Mouse (Mus musculus) hindbrain, embryonic 10.5 days (tissue): Measurements from ENCODE around the gene Armh4. TPM values are rescaled to one million over a fixed set of nuclear protein-coding genes. Genes with fewer than 3 reads are reported as not detected.
"Not testable (repeated sequence)": the region's sequence is repeated elsewhere in the genome, so short reads cannot be mapped to it uniquely, and the experiment has no call there.

Source experiments
- DNase-seq: peaks from one replicate; pipeline ENCODE4 v3.0.0-alpha.2; 2017; ENCODE audit warnings: low spot score
- H3K27ac ChIP-seq: fragments of 300-500 bp; sonication (generic); 2 replicates; pipeline ENCODE4 v1.5.1; 2016; ENCODE audit warnings: mild to moderate bottlenecking, moderate library complexity
- H3K27me3 ChIP-seq: fragments of 300-500 bp; sonication (generic); 2 replicates; pipeline ENCODE4 v1.6.1; 2016; ENCODE audit warnings: mild to moderate bottlenecking; ENCODE audit not compliant: poor library complexity, insufficient read depth, severe bottlenecking
- H3K36me3 ChIP-seq: fragments of 300-500 bp; sonication (generic); 2 replicates; pipeline ENCODE4 v1.6.1; 2016; ENCODE audit warnings: mild to moderate bottlenecking, moderate library complexity
- H3K4me1 ChIP-seq: fragments of 300-500 bp; sonication (generic); replicated peaks from 2 replicates; pipeline ENCODE4 v1.6.1; 2016; ENCODE audit warnings: mild to moderate bottlenecking
- H3K4me3 ChIP-seq: fragments of 300-500 bp; sonication (generic); 2 replicates; pipeline ENCODE4 v1.5.1; 2016; ENCODE audit warnings: mild to moderate bottlenecking, moderate library complexity
- H3K9me3 ChIP-seq: fragments of 300-500 bp; sonication (generic); 2 replicates; pipeline ENCODE4 v1.6.1; 2016; ENCODE audit warnings: mild to moderate bottlenecking, moderate library complexity
- WGBS: fragments of 180-500 bp; shearing (Covaris S2); methylation state at CpG from one replicate; pipeline ENCODE4 v1.1.7; 2016; 5-methylcytosine and 5-hydroxymethylcytosine counted together
- polyA plus RNA-seq: library from polyadenylated mRNA; unstranded; fragments of >200 nt; fragmentation: Nextera tagmentation; extraction: Ambion mirVana; gene quantifications from 2 replicates; pipeline ENCODE4 v1.2.1, GENCODE M21; 2016

Gene Armh4
- polyA plus RNA-seq, 1 experiment from 2014 or later: 37.7 TPM

GRCm38 (mm10) chr14:49777539-49777938, 5.6 kb downstream of the Armh4 start:
- not testable (repeated sequence) for DNase-seq, H3K4me1 ChIP-seq, H3K4me3 ChIP-seq, H3K27me3 ChIP-seq, H3K9me3 ChIP-seq, H3K27ac ChIP-seq, H3K36me3 ChIP-seq
- 86% methylated on average over 4 of the region's 4 CpGs for WGBS

GRCm38 (mm10) chr14:49771746-49772145, 11.4 kb downstream of the Armh4 start:
- Histone ChIP-seq H3K4me1 (no peaks in the 10 kb centered on the region), H3K36me3 (peaks cover 16% of the 10 kb centered on the region; the same call in 1 of the 2 replicates), H3K4me3 (no peak overlapping the region), H3K9me3 (no peaks in the 10 kb centered on the region), H3K27ac (no peak overlapping the region), H3K27me3 (no peaks in the 10 kb centered on the region)
- WGBS: 86% methylated on average over 1 of the region's 1 CpGs
- DNase-seq: no peak

- H3K9me3 ChIP-seq: no peaks in the 10 kb centered on the region
- H3K4me1 ChIP-seq: no peaks in the 10 kb centered on the region
- DNase-seq: no peak
- no peaks in the 10 kb centered on the region for H3K27me3 ChIP-seq
- H3K27ac ChIP-seq: no peak overlapping the region
- WGBS: 94% methylated on average over 4 of the region's 4 CpGs
- no peak overlapping the region for H3K4me3 ChIP-seq
- peaks cover 11% of the 10 kb centered on the region; the same call in 1 of the 2 replicates for H3K36me3 ChIP-seq
Observed at GRCm38 (mm10) chr14:49766601-49767000, 16.6 kb downstream of the Armh4 start.

GRCm38 (mm10) chr14:49755845-49756244, 27.3 kb downstream of the Armh4 start:
- H3K27ac ChIP-seq: no peak overlapping the region
- peaks cover 5% of the 10 kb centered on the region; the same call in 1 of the 2 replicates for H3K36me3 ChIP-seq
- no peaks in the 10 kb centered on the region for H3K9me3 ChIP-seq
- H3K27me3 ChIP-seq: no peaks in the 10 kb centered on the region
- H3K4me1 ChIP-seq: no peaks in the 10 kb centered on the region
- WGBS: 91% methylated on average over 1 of the region's 1 CpGs
- no peak for DNase-seq
- no peak overlapping the region for H3K4me3 ChIP-seq

GRCm38 (mm10) chr14:49752614-49753013, 30.6 kb downstream of the Armh4 start:
- H3K9me3 ChIP-seq: no peaks in the 10 kb centered on the region
- H3K4me1 ChIP-seq: no peaks in the 10 kb centered on the region
- no peak overlapping the region for H3K27ac ChIP-seq
- DNase-seq: no peak
- H3K27me3 ChIP-seq: no peaks in the 10 kb centered on the region
- peaks cover 9% of the 10 kb centered on the region; the same call in 1 of the 2 replicates for H3K36me3 ChIP-seq
- H3K4me3 ChIP-seq: no peak overlapping the region

- WGBS: 92% methylated on average over 1 of the region's 1 CpGs
Observed at GRCm38 (mm10) chr14:49745874-49746273, 37.3 kb downstream of the Armh4 start.

GRCm38 (mm10) chr14:49743946-49744526, 39.1 kb downstream of the Armh4 start:
- WGBS: 84% methylated on average over 6 of the region's 6 CpGs
- DNase-seq: no peak
- H3K27ac ChIP-seq: no peak overlapping the region

More at GRCm38 (mm10) chr14:49745874-49746273, 37.3 kb downstream of the Armh4 start:
- H3K4me3 ChIP-seq: no peak overlapping the region
- H3K36me3 ChIP-seq: peaks cover 5% of the 10 kb centered on the region
- no peaks in the 10 kb centered on the region for H3K4me1 ChIP-seq
- DNase-seq: no peak
- no peak overlapping the region for H3K27ac ChIP-seq
- no peaks in the 10 kb centered on the region for H3K9me3 ChIP-seq
- no peaks in the 10 kb centered on the region for H3K27me3 ChIP-seq

GRCm38 (mm10) chr14:49739328-49739727, 43.9 kb downstream of the Armh4 start:
- no peaks in the 10 kb centered on the region for H3K27me3 ChIP-seq
- no peak for DNase-seq
- no peaks in the 10 kb centered on the region for H3K9me3 ChIP-seq
- WGBS: 78% methylated on average over 7 of the region's 7 CpGs
- no peak overlapping the region for H3K4me3 ChIP-seq
- H3K27ac ChIP-seq: no peak overlapping the region
- H3K36me3 ChIP-seq: no peaks in the 10 kb centered on the region; the same call in 1 of the 2 replicates
- no peaks in the 10 kb centered on the region for H3K4me1 ChIP-seq

More at GRCm38 (mm10) chr14:49743946-49744526, 39.1 kb downstream of the Armh4 start:
- H3K36me3 ChIP-seq: no peaks in the 10 kb centered on the region; the same call in 1 of the 2 replicates
- H3K9me3 ChIP-seq: no peaks in the 10 kb centered on the region
- no peak overlapping the region for H3K4me3 ChIP-seq
- H3K4me1 ChIP-seq: no peaks in the 10 kb centered on the region
- H3K27me3 ChIP-seq: no peaks in the 10 kb centered on the region

- Histone ChIP-seq H3K4me3 (no peak overlapping the region), H3K9me3 (no peaks in the 10 kb centered on the region), H3K27me3 (no peaks in the 10 kb centered on the region), H3K4me1 (no peaks in the 10 kb centered on the region), H3K27ac (no peak overlapping the region), H3K36me3 (no peaks in the 10 kb centered on the region; the same call in 1 of the 2 replicates)
- no peak for DNase-seq
- 60% methylated on average over 2 of the region's 2 CpGs for WGBS
Observed at GRCm38 (mm10) chr14:49738441-49739088, 44.6 kb downstream of the Armh4 start.

GRCm38 (mm10) chr14:49733950-49734349, 49.2 kb downstream of the Armh4 start:
- no peak overlapping the region for H3K27ac ChIP-seq
- no peaks in the 10 kb centered on the region for H3K9me3 ChIP-seq
- H3K36me3 ChIP-seq: no peaks in the 10 kb centered on the region
- H3K4me1 ChIP-seq: no peaks in the 10 kb centered on the region
- no peak for DNase-seq
- no peaks in the 10 kb centered on the region for H3K27me3 ChIP-seq
- H3K4me3 ChIP-seq: no peak overlapping the region

GRCm38 (mm10) chr14:49723361-49724054, 59.7 kb downstream of the Armh4 start:
- Histone ChIP-seq H3K36me3 (no peaks in the 10 kb centered on the region), H3K9me3 (no peaks in the 10 kb centered on the region), H3K27ac (no peak overlapping the region), H3K4me1 (no peaks in the 10 kb centered on the region), H3K27me3 (no peaks in the 10 kb centered on the region), H3K4me3 (no peak overlapping the region)
- DNase-seq: no peak
- WGBS: 64% methylated on average over 4 of the region's 4 CpGs

GRCm38 (mm10) chr14:49722782-49723181, 60.4 kb downstream of the Armh4 start:
- no peak overlapping the region for H3K4me3 ChIP-seq
- H3K36me3 ChIP-seq: no peaks in the 10 kb centered on the region
- no peak overlapping the region for H3K27ac ChIP-seq
- H3K9me3 ChIP-seq: no peaks in the 10 kb centered on the region
- WGBS: 80% methylated on average over 3 of the region's 3 CpGs
- H3K27me3 ChIP-seq: no peaks in the 10 kb centered on the region
- no peak for DNase-seq
- H3K4me1 ChIP-seq: no peaks in the 10 kb centered on the region

- no peaks in the 10 kb centered on the region for H3K36me3 ChIP-seq
- no peak for DNase-seq
- H3K27ac ChIP-seq: no peak overlapping the region
- no peaks in the 10 kb centered on the region for H3K9me3 ChIP-seq
- 78% methylated on average over 1 of the region's 1 CpGs for WGBS
- no peaks in the 10 kb centered on the region for H3K4me1 ChIP-seq
- H3K4me3 ChIP-seq: no peak overlapping the region
- no peaks in the 10 kb centered on the region for H3K27me3 ChIP-seq
Observed at GRCm38 (mm10) chr14:49721281-49721680, 61.9 kb downstream of the Armh4 start.
